Mouse (Mus musculus) heart, adult 18-20 months (tissue): ENCODE data around the gene Ctr9. TPM values are rescaled to one million over a fixed set of nuclear protein-coding genes. Genes with fewer than 3 reads are reported as not detected.

Experiments
- DNase-seq, 2 experiments: peaks; one replicate each; pipeline ENCODE4 v3.0.0; 2021 to 2022; ENCODE audit warnings: mixed read lengths in 1 of 2
- total RNA-seq, 2 experiments: library from RNA; stranded (reverse); gene quantifications; 2 replicates each; pipeline ENCODE4 v1.2.3; 2021

The Ctr9 gene
- total RNA-seq, 2 experiments from 2014 or later = 12.6 to 15.7 TPM

DNA sequence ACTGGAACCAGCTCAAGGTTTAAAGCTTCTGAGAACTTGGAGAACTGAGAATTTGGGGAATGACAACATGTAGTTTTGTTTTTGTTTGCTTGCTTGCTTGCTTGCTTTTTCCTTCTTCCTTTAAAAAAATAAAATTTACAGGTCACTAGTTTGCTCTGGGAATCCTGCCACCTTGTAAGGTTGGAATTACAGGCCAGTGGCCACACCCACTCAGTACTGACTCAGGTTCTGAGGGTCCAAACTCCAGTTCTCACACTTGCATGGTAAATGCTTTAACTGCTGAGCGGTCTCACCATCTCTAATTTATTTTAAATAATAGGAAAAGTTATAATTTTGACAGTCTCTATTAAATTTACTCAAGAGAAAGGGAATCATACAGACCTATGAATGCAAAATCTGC, 69.4 kb downstream of the Ctr9 start:
- DNase-seq = no peak

Other genes starting within 250 kb of the Ctr9 start
- 10 to 100 TPM; 43.8 to 46.3 TPM for gene Rnf141, start 184.5 kb upstream of the Ctr9 start, total RNA-seq
- gene Lyve1, start 165.7 kb upstream of the Ctr9 start, total RNA-seq = 10 to 100 TPM; 22.8 to 26.2 TPM
- gene Mrvi1, start 46.5 kb upstream of the Ctr9 start, total RNA-seq = 10 to 100 TPM; 12.3 to 15.4 TPM
- gene Eif4g2, start 54.1 kb downstream of the Ctr9 start, total RNA-seq = 1,000 to 10,000 TPM; 1,006 to 1,066 TPM